Mouse (Mus musculus): ENCODE results near the gene Clcf1.

- no peak for TF ChIP-seq CTCF (IDR thresholded peaks at IDR 0.05; ENCODE audit: borderline replicate concordance, insufficient read depth, low read length)
- TF ChIP-seq POLR2A (IDR thresholded peaks at IDR 0.05; ENCODE audit: low read depth, low read length) = no peak
Measured at GRCm38 (mm10) chr19:4208563-4208962, 5.5 kb upstream of the Clcf1 start.
